Mouse (Mus musculus): ENCODE results near the gene Olfr412. TPM values are rescaled to one million over a fixed set of nuclear protein-coding genes. Genes with fewer than 3 reads are reported as not detected.

Olfr412 gene
- polyA plus RNA-seq (2014; fragmentation: Illumina TruSeq; extraction: RNeasy Lipid Tissue Mini Kit (QIAGEN cat#74804); ENCODE audit: low read depth, low replicate concordance), result not detected

DNA sequence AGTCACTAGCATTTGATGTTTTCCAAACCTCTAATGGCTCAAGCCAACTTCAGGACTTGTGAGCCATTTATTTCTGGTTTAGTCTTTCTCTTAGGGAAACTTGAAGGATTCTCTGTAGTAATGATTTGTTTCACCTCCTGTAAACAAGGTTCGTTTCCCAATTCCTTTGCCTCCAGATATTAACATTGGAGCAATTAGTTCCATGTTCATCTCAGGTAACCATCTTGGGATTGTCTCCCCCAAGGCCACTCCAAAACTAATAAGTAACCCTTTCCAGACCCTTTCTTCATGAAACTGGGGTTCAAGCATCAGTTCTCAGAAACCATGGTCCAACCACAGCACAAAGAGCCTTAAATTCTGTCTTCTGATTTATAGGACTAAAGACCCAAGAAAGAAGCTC is at the start of gene Olfr412:
TSS of gene Olfr412 (plus strand) at position 301 of the 400 bp plus-strand sequence.

DNA sequence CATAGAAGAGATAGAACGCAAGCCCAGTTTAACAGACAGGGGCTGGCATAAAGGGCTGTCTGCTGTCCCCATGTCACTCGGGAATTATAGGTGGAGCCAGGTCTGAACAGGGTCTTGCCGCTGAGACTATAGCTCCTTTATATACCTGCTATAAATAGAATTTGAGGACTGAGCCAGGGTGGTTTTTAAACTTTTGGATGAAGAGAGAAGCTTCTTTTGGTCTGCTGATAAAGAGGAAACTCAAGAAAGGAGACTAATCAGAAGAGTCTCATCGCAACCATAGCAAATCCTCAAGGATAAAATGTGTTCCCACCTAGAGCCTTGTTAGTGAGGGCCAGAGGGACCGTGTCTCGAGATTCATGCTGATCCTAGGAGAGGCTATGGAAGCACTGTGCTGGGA is 23.9 kb upstream of the Olfr412 start, which contains the start of gene Olfr410:
TSS of gene Olfr410 (minus strand) at position 101 of the 400 bp plus-strand sequence.

GRCm38 (mm10) chr11:74352550-74352949 is 9.3 kb upstream of the Olfr412 start, which contains the start of gene Olfr411:
Gene Olfr411, minus strand, starts transcription at chr11:74352650.

Other genes with a start within 250 kb of the Olfr412 start
- gene Olfr401, start 248.4 kb upstream of the Olfr412 start, polyA plus RNA-seq (2014; fragmentation: Illumina TruSeq; extraction: RNeasy Lipid Tissue Mini Kit (QIAGEN cat#74804); ENCODE audit: low read depth, low replicate concordance), result not detected
- gene Olfr402, start 208.5 kb upstream of the Olfr412 start, polyA plus RNA-seq (2014; fragmentation: Illumina TruSeq; extraction: RNeasy Lipid Tissue Mini Kit (QIAGEN cat#74804); ENCODE audit: low read depth, low replicate concordance), result not detected
- gene Olfr403, start 175.8 kb upstream of the Olfr412 start, polyA plus RNA-seq (2014; fragmentation: Illumina TruSeq; extraction: RNeasy Lipid Tissue Mini Kit (QIAGEN cat#74804); ENCODE audit: low read depth, low replicate concordance), result not detected
- gene Olfr43, start 150.7 kb upstream of the Olfr412 start, polyA plus RNA-seq (2014; fragmentation: Illumina TruSeq; extraction: RNeasy Lipid Tissue Mini Kit (QIAGEN cat#74804); ENCODE audit: low read depth, low replicate concordance), result not detected
- not detected for gene Olfr406, start 102.3 kb upstream of the Olfr412 start, polyA plus RNA-seq (2014; fragmentation: Illumina TruSeq; extraction: RNeasy Lipid Tissue Mini Kit (QIAGEN cat#74804); ENCODE audit: low read depth, low replicate concordance)
- gene Olfr59, start 78.3 kb upstream of the Olfr412 start, polyA plus RNA-seq (2014; fragmentation: Illumina TruSeq; extraction: RNeasy Lipid Tissue Mini Kit (QIAGEN cat#74804); ENCODE audit: low read depth, low replicate concordance), result not detected
- not detected for gene Olfr410, start 24.0 kb upstream of the Olfr412 start, polyA plus RNA-seq (2014; fragmentation: Illumina TruSeq; extraction: RNeasy Lipid Tissue Mini Kit (QIAGEN cat#74804); ENCODE audit: low read depth, low replicate concordance)
- not detected for gene Olfr411, start 9.4 kb upstream of the Olfr412 start, polyA plus RNA-seq (2014; fragmentation: Illumina TruSeq; extraction: RNeasy Lipid Tissue Mini Kit (QIAGEN cat#74804); ENCODE audit: low read depth, low replicate concordance)
- gene Rap1gap2, start 248.8 kb downstream of the Olfr412 start, polyA plus RNA-seq (2014; fragmentation: Illumina TruSeq; extraction: RNeasy Lipid Tissue Mini Kit (QIAGEN cat#74804); ENCODE audit: low read depth, low replicate concordance), result 52.3 TPM

Data from heart, adult 10 weeks (tissue).